Mouse (Mus musculus) kidney, postnatal 25 days (tissue): Measurements from ENCODE around the gene Kcnq2.
A peak's percentile ranks its signal among the peaks of the same experiment; 100 is the strongest.

Experiments
- DNase-seq, 2 experiments: peaks; one replicate each; pipeline ENCODE4 v3.0.0; 2021; ENCODE audit warnings: mixed read lengths in 2 of 2

Kcnq2 gene

GRCm38 (mm10) chr2:181038644-181039355 is 96.3 kb downstream of the Kcnq2 start:
- DNase-seq, result peak; percentile 14 to 60

DNA sequence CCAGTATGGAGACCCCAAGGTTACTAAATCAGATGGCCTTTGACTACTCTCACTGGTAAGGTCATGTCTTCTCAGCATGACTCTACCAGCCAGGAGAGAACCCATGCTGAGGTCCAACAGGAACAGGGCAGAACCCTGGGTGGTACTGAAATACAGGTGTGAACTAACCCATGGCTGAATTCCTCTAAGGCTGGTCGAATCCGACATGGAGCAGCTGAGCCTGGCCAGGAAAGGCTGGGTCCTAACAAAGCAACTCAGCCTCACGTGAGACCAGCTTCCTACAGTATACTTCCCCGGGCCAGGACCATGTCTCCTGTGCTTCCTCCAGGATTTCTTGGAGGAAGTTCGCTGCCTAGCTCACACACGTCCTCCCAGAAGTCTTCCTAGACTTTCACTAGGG is 98.5 kb downstream of the Kcnq2 start:
- no peak for DNase-seq

DNA sequence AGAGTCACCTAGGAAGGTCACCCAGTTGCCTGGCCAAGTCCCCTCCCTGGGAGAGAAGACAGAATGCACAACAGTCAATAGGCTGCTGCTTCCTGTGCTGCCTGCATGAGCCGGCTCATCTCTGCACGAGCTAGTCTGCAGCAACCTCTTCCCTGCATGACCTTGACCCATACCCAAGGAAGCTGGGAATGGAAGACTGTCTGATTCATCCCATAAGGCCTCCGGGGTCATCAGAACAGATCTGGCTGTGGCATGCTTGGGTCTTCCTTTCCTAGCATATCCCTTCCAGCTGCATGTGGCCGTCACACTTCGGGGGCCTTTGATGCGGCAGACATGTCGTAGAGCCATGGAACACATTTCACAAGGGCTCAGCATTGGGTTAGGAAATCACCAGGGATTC is 99.9 kb downstream of the Kcnq2 start:
- no peak for DNase-seq

DNA sequence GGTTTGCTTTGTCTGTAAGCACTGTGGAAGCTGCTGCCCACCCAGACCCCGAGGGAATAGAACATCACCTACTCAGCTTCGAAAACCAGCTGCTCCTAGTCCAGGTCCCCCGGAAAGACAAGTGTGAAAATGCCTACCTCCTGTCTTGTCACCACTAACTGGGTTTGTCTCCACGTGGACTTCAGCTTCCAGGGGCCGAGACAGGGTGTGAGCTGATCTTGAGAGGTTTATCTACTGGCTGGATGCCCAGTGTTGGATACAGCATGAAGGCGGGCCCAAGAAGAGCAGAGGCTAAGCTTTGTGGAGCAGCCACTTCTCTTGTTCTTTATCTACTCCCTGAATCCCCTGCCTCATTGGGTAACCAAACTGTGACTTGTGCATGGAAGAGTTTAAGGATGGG is 101.8 kb downstream of the Kcnq2 start:
- no peak for DNase-seq

DNA sequence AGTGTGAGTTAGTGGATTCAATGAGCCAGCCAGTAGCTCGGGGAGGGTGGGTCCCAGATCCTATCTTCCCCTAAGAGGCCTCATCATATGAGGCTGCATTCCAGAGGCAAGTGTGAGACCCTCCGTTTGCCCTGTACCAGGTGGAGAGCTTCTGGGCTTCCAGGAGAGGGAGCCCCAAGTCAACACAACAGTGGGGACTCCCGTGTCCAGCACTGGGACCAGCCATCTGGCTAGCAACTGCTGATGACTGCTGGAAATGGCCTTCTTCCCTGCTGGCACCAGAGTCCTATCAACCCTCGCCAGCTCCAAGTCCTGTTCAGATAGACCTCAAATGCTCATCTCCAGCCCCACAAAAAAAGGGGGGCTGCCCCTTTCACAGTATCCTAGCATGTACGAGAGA is 102.7 kb downstream of the Kcnq2 start:
- DNase-seq, result peak; percentile 16 to 57

- DNase-seq, result no peak
Observed at GRCm38 (mm10) chr2:181031406-181031934, 103.6 kb downstream of the Kcnq2 start.
